Mouse (Mus musculus) liver, embryonic 14.5 days (tissue): ENCODE results near the gene Ccser1. TPM values are rescaled to one million over a fixed set of nuclear protein-coding genes. Genes with fewer than 3 reads are reported as not detected.

Experiments used
- ATAC-seq: fragments of 200-750 bp; cut with Nextera tagmentation; 2 replicates; pipeline ENCODE4 v1.8.0; 2017; ENCODE audit warnings: moderate number of reproducible peaks, mild to moderate bottlenecking, moderate library complexity; ENCODE audit not compliant: insufficient read depth
- DNase-seq, 3 experiments: peaks; one replicate each; pipeline ENCODE4 v3.0.0-alpha.2; 2012 to 2013; ENCODE audit warnings: low read depth in 3 of 3, low spot score in 3 of 3
- H3K27ac ChIP-seq: fragments of 300-500 bp; sonication (generic); 2 replicates; pipeline ENCODE4 v1.5.1; 2014; ENCODE audit warnings: moderate library complexity, mild to moderate bottlenecking, control low read depth, inconsistent platforms
- H3K27me3 ChIP-seq: fragments of 300-500 bp; sonication (generic); 2 replicates; pipeline ENCODE4 v1.6.1; 2014; ENCODE audit warnings: mild to moderate bottlenecking, low read length, moderate library complexity; ENCODE audit not compliant: control insufficient read depth, insufficient read depth
- H3K36me3 ChIP-seq: fragments of 300-500 bp; sonication (generic); replicated peaks from 2 replicates; pipeline ENCODE4 v1.6.1; 2014; ENCODE audit warnings: low read depth; ENCODE audit not compliant: control insufficient read depth, insufficient read depth
- H3K4me1 ChIP-seq, 2 experiments: fragments of 200-500 bp in 1 of 2; fragments of 300-500 bp in 1 of 2; sonication (generic) in 1 of 2; replicated peaks; 2 replicates each; pipeline ENCODE4 v1.6.1; 2012 to 2014; ENCODE audit warnings: antibody characterized with exemption in 1 of 2, inconsistent platforms in 1 of 2, low read length in 1 of 2; ENCODE audit not compliant: control insufficient read depth in 2 of 2, insufficient read depth in 2 of 2
- H3K4me2 ChIP-seq: fragments of 300-500 bp; sonication (generic); 2 replicates; pipeline ENCODE4 v1.6.1; 2014; ENCODE audit warnings: low read depth, mild to moderate bottlenecking, control low read depth, moderate library complexity
- H3K4me3 ChIP-seq, 2 experiments: fragments of 200-500 bp in 1 of 2; fragments of 300-500 bp in 1 of 2; sonication (generic) in 1 of 2; 2 replicates each; pipeline ENCODE4 v1.5.1; 2012 to 2014; ENCODE audit warnings: low read depth in 2 of 2, low read length in 2 of 2, mild to moderate bottlenecking in 2 of 2, control low read depth in 1 of 2, inconsistent platforms in 1 of 2, moderate library complexity in 1 of 2; ENCODE audit not compliant: insufficient read depth in 1 of 2
- H3K9ac ChIP-seq: fragments of 300-500 bp; sonication (generic); replicated peaks from 2 replicates; pipeline ENCODE4 v1.6.1; 2014; ENCODE audit warnings: mild to moderate bottlenecking, control low read depth, moderate library complexity
- H3K9me3 ChIP-seq: fragments of 300-500 bp; sonication (generic); 2 replicates; pipeline ENCODE4 v1.6.1; 2016; ENCODE audit warnings: low read length, mixed read lengths; ENCODE audit not compliant: control insufficient read depth
- CTCF ChIP-seq: IDR thresholded peaks from 2 replicates; pipeline ENCODE4 v1.5.1; 2016; ENCODE audit warnings: antibody characterized with exemption, low read depth, control low read depth
- EP300 ChIP-seq: IDR thresholded peaks from 2 replicates; pipeline ENCODE4 v1.6.1; 2016; ENCODE audit warnings: antibody characterized with exemption, low read depth
- WGBS: fragments of 180-500 bp; shearing (Covaris S2); extraction: QIAGEN DNeasy Blood & Tissue Kit; methylation state at CpG from one replicate; pipeline ENCODE4 v1.1.7; 2014; ENCODE audit not compliant: insufficient replicate concordance; 5-methylcytosine and 5-hydroxymethylcytosine counted together
- polyA plus RNA-seq, 2 experiments: library from polyadenylated mRNA; depleted of rRNA in 1 of 2; stranded (reverse) in 1 of 2; unstranded in 1 of 2; fragments of >200 nt; fragmentation: Nextera tagmentation in 1 of 2; extraction: Ambion mirVana in 1 of 2; gene quantifications; 2 replicates each; pipeline versions ENCODE4 v1.2.1 to v1.2.3; 2012 to 2014

The Ccser1 gene
- polyA plus RNA-seq, 2 experiments, result 0.09 TPM

DNA sequence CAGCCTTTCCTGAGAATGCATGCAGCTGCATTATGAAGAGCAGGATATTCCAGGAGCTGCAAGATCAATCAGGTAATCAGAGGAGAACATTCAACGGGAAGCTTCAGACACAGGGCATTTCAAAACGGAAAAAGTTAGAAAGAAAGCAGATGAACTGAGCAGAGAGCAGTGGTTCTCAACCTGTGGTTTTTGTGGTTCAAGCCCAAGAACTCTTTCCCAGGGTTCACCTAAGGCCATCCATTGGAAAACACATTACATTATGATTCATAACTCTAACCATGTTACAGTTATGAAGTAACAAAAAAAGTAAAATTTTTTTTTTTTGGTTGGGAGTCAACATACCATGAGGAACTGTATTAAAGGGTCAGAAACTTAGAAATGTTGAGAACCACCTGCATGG, 37.6 kb downstream of the Ccser1 start:
- Histone ChIP-seq H3K9ac (no peak overlapping the region), H3K4me2 (no peak overlapping the region), H3K9me3 (no peaks in the 10 kb centered on the region), H3K27me3 (no peaks in the 10 kb centered on the region), H3K36me3 (no peaks in the 10 kb centered on the region), H3K27ac (no peak overlapping the region), H3K4me3 (no peak overlapping the region), H3K4me1 (no peaks in the 10 kb centered on the region)
- DNase-seq (no peak), ATAC-seq (no peak)
- whole genome bisulfite sequencing, result 26% methylated on average over 2 of the region's 2 CpGs
- no peak for TF ChIP-seq CTCF
- TF ChIP-seq EP300, result no peak

DNA sequence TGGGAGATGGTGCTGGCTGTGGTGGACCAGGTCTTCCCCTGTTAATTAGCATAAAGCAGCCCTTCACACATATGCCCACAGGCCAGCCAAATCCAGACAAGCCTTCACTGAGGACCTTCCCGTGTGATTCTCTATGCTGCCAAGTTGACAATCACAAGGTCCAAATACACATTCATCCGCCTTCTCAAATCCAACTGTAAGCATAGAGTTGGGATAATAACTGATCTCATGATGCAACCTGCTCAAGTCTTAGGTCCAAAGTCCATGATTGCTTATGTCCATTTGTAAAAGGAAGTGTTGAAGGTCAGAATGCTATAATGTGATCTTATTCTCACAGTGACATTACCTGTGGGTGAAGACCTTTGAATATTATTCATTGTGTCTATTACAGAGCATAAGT, 43.4 kb downstream of the Ccser1 start:
- Histone ChIP-seq H3K4me3 (no peak overlapping the region), H3K4me1 (no peaks in the 10 kb centered on the region), H3K4me2 (no peak overlapping the region), H3K27ac (no peak overlapping the region), H3K9ac (no peak overlapping the region), H3K27me3 (no peaks in the 10 kb centered on the region), H3K36me3 (no peaks in the 10 kb centered on the region), H3K9me3 (no peaks in the 10 kb centered on the region)
- TF ChIP-seq CTCF, result no peak
- TF ChIP-seq EP300, result no peak
- WGBS, result 46% methylated on average over 2 of the region's 2 CpGs
- ATAC-seq (no peak), DNase-seq (no peak)

GRCm38 (mm10) chr6:61225302-61225701, 45.2 kb downstream of the Ccser1 start:
- H3K4me3 ChIP-seq, result no peak overlapping the region
- no peaks in the 10 kb centered on the region for H3K4me1 ChIP-seq
- TF ChIP-seq CTCF (no peak), EP300 (no peak)
- ATAC-seq (no peak), DNase-seq (no peak)
- H3K9me3 ChIP-seq, result no peaks in the 10 kb centered on the region
- H3K4me2 ChIP-seq, result no peak overlapping the region
- H3K27ac ChIP-seq, result no peak overlapping the region
- no peak overlapping the region for H3K9ac ChIP-seq
- no peaks in the 10 kb centered on the region for H3K27me3 ChIP-seq
- H3K36me3 ChIP-seq, result no peaks in the 10 kb centered on the region

DNA sequence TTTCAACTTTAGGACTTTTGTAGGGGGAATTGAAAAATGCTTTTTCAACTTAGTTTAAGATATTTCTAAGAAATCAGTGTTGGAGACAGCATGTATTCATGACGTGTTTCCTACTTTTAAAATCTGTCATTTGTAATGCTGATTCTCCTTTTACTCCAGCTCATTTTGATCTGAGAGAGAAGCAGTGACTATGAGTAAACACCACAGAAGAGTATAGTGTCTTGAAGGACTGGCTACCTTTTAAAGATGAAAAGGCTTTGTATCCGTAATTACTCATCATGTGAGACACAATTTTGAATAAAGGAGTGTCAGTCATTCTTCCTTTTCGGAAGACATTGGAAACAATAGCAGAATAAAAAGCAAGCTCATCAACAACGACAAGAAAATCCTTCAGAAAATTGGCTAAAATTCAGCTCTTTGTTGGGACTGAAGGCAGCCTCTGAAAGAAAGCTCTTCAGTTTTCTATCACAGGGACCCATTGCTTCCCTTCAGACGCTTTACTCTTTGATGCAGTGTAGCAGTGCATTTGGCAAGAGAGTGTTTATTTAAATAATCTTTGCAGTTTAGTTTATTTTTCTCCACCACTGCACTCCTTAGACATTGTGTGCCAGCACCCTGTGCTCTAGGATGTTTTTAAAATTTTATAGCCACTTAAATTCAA, 50.1 kb downstream of the Ccser1 start:
- Histone ChIP-seq H3K27ac (no peak overlapping the region), H3K27me3 (no peaks in the 10 kb centered on the region), H3K4me3 (no peak overlapping the region), H3K9ac (no peak overlapping the region), H3K36me3 (no peaks in the 10 kb centered on the region), H3K4me2 (no peak overlapping the region), H3K9me3 (no peaks in the 10 kb centered on the region), H3K4me1 (no peaks in the 10 kb centered on the region)
- 44% methylated on average over 5 of the region's 5 CpGs for WGBS
- ATAC-seq, result no peak
- no peak for DNase-seq
- TF ChIP-seq EP300, result no peak
- no peak for TF ChIP-seq CTCF

DNA sequence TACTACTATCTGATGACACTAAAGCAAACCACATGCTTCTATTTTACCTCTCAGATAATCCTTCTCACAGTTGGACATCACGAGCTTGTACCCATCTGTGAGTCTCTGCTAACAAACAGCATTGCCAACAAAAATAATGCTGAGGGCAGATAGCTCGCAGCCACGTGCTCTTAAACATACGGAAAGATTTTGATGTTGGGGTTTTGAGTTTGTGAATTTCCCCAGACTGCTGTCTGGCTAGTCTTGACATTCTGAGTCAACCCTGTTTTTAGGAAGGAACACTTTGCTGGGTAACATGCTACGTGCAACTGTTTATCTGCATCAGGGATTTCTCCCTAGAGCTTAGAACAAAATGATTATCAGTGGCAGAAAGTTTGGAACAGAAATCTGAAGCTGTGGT, 52.9 kb downstream of the Ccser1 start:
- Histone ChIP-seq H3K27ac (no peak overlapping the region), H3K27me3 (no peaks in the 10 kb centered on the region), H3K4me2 (no peak overlapping the region), H3K4me3 (no peak overlapping the region), H3K4me1 (no peaks in the 10 kb centered on the region), H3K36me3 (no peaks in the 10 kb centered on the region), H3K9me3 (no peaks in the 10 kb centered on the region), H3K9ac (no peak overlapping the region)
- TF ChIP-seq CTCF (no peak), EP300 (no peak)
- 49% methylated on average over 5 of the region's 5 CpGs for WGBS
- DNase-seq, result no peak
- ATAC-seq, result no peak
